Mouse (Mus musculus) limb, embryonic 10.5 days (tissue): ENCODE results near the gene Lmf2. TPM values are rescaled to one million over a fixed set of nuclear protein-coding genes. Genes with fewer than 3 reads are reported as not detected.

Experiments used
- DNase-seq: peaks from one replicate; pipeline ENCODE4 v3.0.0-alpha.2; 2017; ENCODE audit warnings: low spot score
- H3K27ac ChIP-seq: fragments of 300-500 bp; sonication (generic); 2 replicates; pipeline ENCODE4 v1.5.1; 2016; ENCODE audit warnings: mild to moderate bottlenecking
- H3K27me3 ChIP-seq: fragments of 300-500 bp; sonication (generic); 2 replicates; pipeline ENCODE4 v1.6.1; 2016; ENCODE audit warnings: low read depth, mild to moderate bottlenecking; ENCODE audit not compliant: poor library complexity, severe bottlenecking
- H3K36me3 ChIP-seq: fragments of 300-500 bp; sonication (generic); 2 replicates; pipeline ENCODE4 v1.6.1; 2016; ENCODE audit warnings: mild to moderate bottlenecking, moderate library complexity
- H3K4me1 ChIP-seq: fragments of 300-500 bp; sonication (generic); 2 replicates; pipeline ENCODE4 v1.6.1; 2016
- H3K4me3 ChIP-seq: fragments of 300-500 bp; sonication (generic); 2 replicates; pipeline ENCODE4 v1.5.1; 2016; ENCODE audit warnings: mild to moderate bottlenecking, moderate library complexity
- H3K9me3 ChIP-seq: fragments of 300-500 bp; sonication (generic); replicated peaks from 2 replicates; pipeline ENCODE4 v1.6.1; 2016; ENCODE audit warnings: mild to moderate bottlenecking
- WGBS: fragments of 180-500 bp; shearing (Covaris S2); methylation state at CpG from one replicate; pipeline ENCODE4 v1.1.7; 2016; 5-methylcytosine and 5-hydroxymethylcytosine counted together
- microRNA-seq: library from miRNA; unstranded; fragments of <30 nt; microRNA quantifications from one replicate; pipeline ENCODE4, GENCODE M21; 2017
- polyA plus RNA-seq: library from polyadenylated mRNA; unstranded; fragments of >200 nt; fragmentation: Nextera tagmentation; extraction: Ambion mirVana; gene quantifications from 2 replicates; pipeline ENCODE4 v1.2.1, GENCODE M21; 2016

The Lmf2 gene
- polyA plus RNA-seq, 1 experiment from 2014 or later, result 45.1 TPM

GRCm38 (mm10) chr15:89307461-89307860 is 48.0 kb downstream of the Lmf2 start:
- Histone ChIP-seq H3K27me3 (no peaks in the 10 kb centered on the region), H3K27ac (no peak overlapping the region), H3K9me3 (no peaks in the 10 kb centered on the region), H3K36me3 (peaks cover 58% of the 10 kb centered on the region), H3K4me3 (no peak overlapping the region), H3K4me1 (0 out of 2 replicates have a peak, but pooled peaks cover 9% of the 10 kb centered on the region)
- DNase-seq, result no peak
- WGBS, result 93% methylated on average over 13 of the region's 13 CpGs

GRCm38 (mm10) chr15:89305966-89306365 is 49.5 kb downstream of the Lmf2 start:
- no peak overlapping the region for H3K27ac ChIP-seq
- 0 out of 2 replicates have a peak, but pooled peaks cover 7% of the 10 kb centered on the region for H3K4me1 ChIP-seq
- WGBS, result 62% methylated on average over 1 of the region's 1 CpGs
- no peak for DNase-seq
- no peak overlapping the region for H3K4me3 ChIP-seq
- H3K36me3 ChIP-seq, result peaks cover 73% of the 10 kb centered on the region
- H3K27me3 ChIP-seq, result no peaks in the 10 kb centered on the region
- no peaks in the 10 kb centered on the region for H3K9me3 ChIP-seq

Small RNA genes within 50 kb of the gene (microRNA-seq; reads per million reads assigned to microRNA genes)
- not detected for gene Mir6959

Other genes starting within 250 kb of the Lmf2 start
- gene Tubgcp6, start 232.5 kb downstream of the Lmf2 start, polyA plus RNA-seq, result 24.4 and 28.6 TPM in 2 replicates
- 13.0 and 13.8 TPM in 2 replicates for gene Hdac10, start 227.0 kb downstream of the Lmf2 start, polyA plus RNA-seq
- gene Mapk12, start 215.0 kb downstream of the Lmf2 start, polyA plus RNA-seq, result 21.5 and 26.4 TPM in 2 replicates
- gene Mapk11, start 206.0 kb downstream of the Lmf2 start, polyA plus RNA-seq, result 20.3 and 21.8 TPM in 2 replicates
- 147 and 162 TPM in 2 replicates for gene Plxnb2, start 174.9 kb downstream of the Lmf2 start, polyA plus RNA-seq
- gene Dennd6b, start 159.2 kb downstream of the Lmf2 start, polyA plus RNA-seq, result 21.2 and 27.5 TPM in 2 replicates
- gene Ppp6r2, start 144.1 kb downstream of the Lmf2 start, polyA plus RNA-seq, result 15.4 and 21.2 TPM in 2 replicates
- 71.9 and 80.9 TPM in 2 replicates for gene Sbf1, start 40.3 kb downstream of the Lmf2 start, polyA plus RNA-seq
- 0.11 and 0.18 TPM in 2 replicates for gene Adm2, start 32.9 kb downstream of the Lmf2 start, polyA plus RNA-seq
- gene Miox, start 21.3 kb downstream of the Lmf2 start, polyA plus RNA-seq, result not detected in 2 replicates
- 197 and 200 TPM in 2 replicates for gene Ncaph2, start 60 bp upstream of the Lmf2 start, polyA plus RNA-seq
- 7.4 and 9.0 TPM in 2 replicates for gene Sco2, start 18.2 kb upstream of the Lmf2 start, polyA plus RNA-seq
- gene Tymp, start 21.4 kb upstream of the Lmf2 start, polyA plus RNA-seq, result 1.2 and 1.5 TPM in 2 replicates
- 0.39 and 0.53 TPM in 2 replicates for gene Odf3b, start 23.6 kb upstream of the Lmf2 start, polyA plus RNA-seq
- 0.08 TPM in 1 of 2 replicates, not detected in the other for gene Klhdc7b, start 29.3 kb upstream of the Lmf2 start, polyA plus RNA-seq
- gene Syce3, start 54.8 kb upstream of the Lmf2 start, polyA plus RNA-seq, result not detected in 2 replicates
- 1.0 and 1.1 TPM in 2 replicates for gene Cpt1b, start 70.2 kb upstream of the Lmf2 start, polyA plus RNA-seq
- 3.0 and 4.5 TPM in 2 replicates for gene C730034F03Rik, start 73.9 kb upstream of the Lmf2 start, polyA plus RNA-seq
- gene Gm44502, start 74.0 kb upstream of the Lmf2 start, polyA plus RNA-seq, result not detected in 2 replicates
- 38.6 and 41.9 TPM in 2 replicates for gene Chkb, start 74.2 kb upstream of the Lmf2 start, polyA plus RNA-seq
- 1.6 and 2.5 TPM in 2 replicates for gene Mapk8ip2, start 98.3 kb upstream of the Lmf2 start, polyA plus RNA-seq
- 9.6 and 11.2 TPM in 2 replicates for gene Arsa, start 121.8 kb upstream of the Lmf2 start, polyA plus RNA-seq
- 2.1 and 2.8 TPM in 2 replicates for gene Shank3, start 144.0 kb upstream of the Lmf2 start, polyA plus RNA-seq
- gene Acr, start 212.7 kb upstream of the Lmf2 start, polyA plus RNA-seq, result 0.10 TPM in 1 of 2 replicates, not detected in the other
- 64.8 and 65.6 TPM in 2 replicates for gene Rabl2, start 236.3 kb upstream of the Lmf2 start, polyA plus RNA-seq